Mouse (Mus musculus): ENCODE measurements around the gene Gm28372. TPM values are rescaled to one million over a fixed set of nuclear protein-coding genes. Genes with fewer than 3 reads are reported as not detected.
"Not testable (repeated sequence)": the region's sequence is repeated elsewhere in the genome, so short reads cannot be mapped to it uniquely, and the experiment has no call there.

Gm28372 gene
- 0.24 and 0.25 TPM in 2 replicates for polyA plus RNA-seq (2015; fragmentation: Nextera tagmentation; extraction: Ambion mirVana)

DNA sequence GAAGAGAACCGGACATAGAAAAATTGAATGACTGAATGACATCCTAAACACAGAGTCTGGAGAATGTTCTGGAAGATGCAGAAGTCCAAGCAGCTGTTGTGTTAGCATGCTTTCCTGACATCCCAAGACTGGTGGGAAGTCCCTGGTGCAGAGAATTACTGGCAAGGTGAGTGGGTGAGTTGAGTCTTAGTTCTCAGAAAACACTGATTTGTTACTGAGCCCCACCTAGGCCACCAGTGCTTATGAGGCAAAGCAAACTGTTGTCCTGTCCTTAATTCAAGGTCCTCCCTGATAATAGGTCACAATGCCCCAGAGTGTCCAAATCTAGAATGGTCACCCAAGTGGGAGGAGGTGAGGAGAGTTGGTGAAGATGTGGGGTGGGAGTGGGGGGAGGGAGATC, at the start of gene Gm28372, which contains the start of gene 1700020A23Rik:
Gm28372 (plus strand) TSS at position 301 of the 400 bp plus-strand sequence.
1700020A23Rik (plus strand) TSS at position 321 of the 400 bp plus-strand sequence.
- ATAC-seq (replicated peaks), result no peak
- no peaks in the 10 kb centered on the region for H3K9me3 ChIP-seq
- 93% methylated on average over 1 of the region's 1 CpGs for WGBS

GRCm38 (mm10) chr2:130357551-130357950, 47.5 kb upstream of the Gm28372 start:
- H3K4me1 ChIP-seq, result peaks cover 32% of the 10 kb centered on the region
- peaks cover 13% of the 10 kb centered on the region for H3K27me3 ChIP-seq
- 87% methylated on average over 5 of the region's 5 CpGs for WGBS
- ATAC-seq (replicated peaks), result no peak
- H3K27ac ChIP-seq (replicated peaks), result no peak overlapping the region
- no peak overlapping the region for H3K4me3 ChIP-seq
- H3K4me2 ChIP-seq (replicated peaks), result no peak overlapping the region
- H3K9ac ChIP-seq (replicated peaks), result no peak overlapping the region
- H3K9me3 ChIP-seq, result no peaks in the 10 kb centered on the region
- H3K36me3 ChIP-seq, result no peaks in the 10 kb centered on the region

More for the DNA sequence above, at the start of gene Gm28372, which contains the start of gene 1700020A23Rik:
- H3K36me3 ChIP-seq, result no peaks in the 10 kb centered on the region
- no peaks in the 10 kb centered on the region; the same call in 1 of the 2 replicates for H3K4me1 ChIP-seq
- H3K9ac ChIP-seq (replicated peaks), result no peak within 1 kb of the TSS
- no peak within 1 kb of the TSS for H3K27ac ChIP-seq (replicated peaks)
- no peaks in the 10 kb centered on the region for H3K27me3 ChIP-seq
- no peak within 1 kb of the TSS for H3K4me2 ChIP-seq (replicated peaks)
- no peak within 1 kb of the TSS for H3K4me3 ChIP-seq

- H3K27ac ChIP-seq (replicated peaks), result no peak overlapping the region
- H3K9ac ChIP-seq (replicated peaks), result no peak overlapping the region
- no peak overlapping the region for H3K4me3 ChIP-seq
- 6% methylated on average over 5 of the region's 5 CpGs for WGBS
- H3K27me3 ChIP-seq, result peaks cover 18% of the 10 kb centered on the region
- no peaks in the 10 kb centered on the region for H3K36me3 ChIP-seq
- no peaks in the 10 kb centered on the region for H3K9me3 ChIP-seq
- no peak overlapping the region for H3K4me2 ChIP-seq (replicated peaks)
- peak; percentile 80 for ATAC-seq (replicated peaks)
- H3K4me1 ChIP-seq, result peaks cover 22% of the 10 kb centered on the region
Measured at GRCm38 (mm10) chr2:130358852-130359251, 46.2 kb upstream of the Gm28372 start.

GRCm38 (mm10) chr2:130362511-130363026, 42.5 kb upstream of the Gm28372 start:
- Histone ChIP-seq H3K9me3 (no peaks in the 10 kb centered on the region), H3K9ac (replicated peaks) (no peak overlapping the region), H3K27me3 (peaks cover 18% of the 10 kb centered on the region), H3K4me3 (no peak overlapping the region), H3K4me1 (peaks cover 20% of the 10 kb centered on the region), H3K36me3 (no peaks in the 10 kb centered on the region), H3K27ac (replicated peaks) (no peak overlapping the region), H3K4me2 (replicated peaks) (no peak overlapping the region)
- peak; percentile 66; the same call in 1 of the 2 replicates for ATAC-seq (replicated peaks)
- 4% methylated on average over 14 of the region's 14 CpGs for WGBS

DNA sequence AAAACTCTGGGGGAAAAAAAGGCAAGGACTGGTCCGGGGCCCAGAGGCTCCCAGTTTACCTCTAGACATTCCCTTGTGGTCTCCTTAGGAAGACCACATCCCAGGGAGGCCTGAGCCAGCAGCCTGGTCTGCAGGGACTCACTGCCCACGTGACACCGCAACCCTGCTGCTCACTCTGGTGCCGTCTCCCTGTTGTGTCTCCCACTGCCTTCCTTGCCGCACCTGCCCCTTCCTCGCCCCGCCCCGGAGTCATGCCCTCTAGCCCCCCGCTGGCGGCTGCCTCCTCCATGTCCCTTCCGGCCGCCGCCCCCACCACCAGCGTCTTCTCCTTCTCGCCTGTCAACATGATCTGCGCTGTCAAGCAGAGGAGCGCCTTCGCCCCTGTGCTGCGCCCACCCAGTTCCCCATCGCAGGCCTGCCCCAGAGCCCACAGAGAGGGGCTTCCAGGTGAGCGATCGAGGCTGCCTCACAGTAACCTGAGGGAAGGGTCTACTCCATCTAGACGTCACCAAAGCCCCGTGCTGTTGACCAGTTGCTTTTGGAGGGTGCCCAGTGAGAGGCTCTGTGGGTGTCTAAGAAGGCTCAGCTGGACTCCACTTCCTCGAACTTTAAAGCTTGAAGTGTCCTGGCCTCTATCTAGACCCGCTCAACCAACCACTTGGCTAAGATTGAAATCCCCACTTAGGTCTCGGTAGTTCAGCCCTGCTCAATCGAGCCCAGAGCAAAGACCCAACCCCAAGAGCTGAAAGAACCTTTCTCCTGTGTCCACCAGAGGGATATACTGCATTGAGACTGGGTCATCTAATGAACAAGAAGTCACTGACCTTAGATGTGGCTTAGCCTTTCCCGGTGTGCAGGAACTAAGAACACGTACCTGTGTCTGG, 39.6 kb upstream of the Gm28372 start:
- no peaks in the 10 kb centered on the region for H3K36me3 ChIP-seq
- no peak overlapping the region for H3K9ac ChIP-seq (replicated peaks)
- peaks cover 9% of the 10 kb centered on the region; the same call in 1 of the 2 replicates for H3K4me1 ChIP-seq
- peak overlapping the region; percentile 34 for H3K4me2 ChIP-seq (replicated peaks)
- H3K9me3 ChIP-seq, result no peaks in the 10 kb centered on the region
- peak overlapping the region; percentile 11 for H3K4me3 ChIP-seq
- 11% methylated on average over 30 of the region's 30 CpGs for WGBS
- no peak overlapping the region for H3K27ac ChIP-seq (replicated peaks)
- H3K27me3 ChIP-seq, result peaks cover 18% of the 10 kb centered on the region
- ATAC-seq (replicated peaks), result no peak

DNA sequence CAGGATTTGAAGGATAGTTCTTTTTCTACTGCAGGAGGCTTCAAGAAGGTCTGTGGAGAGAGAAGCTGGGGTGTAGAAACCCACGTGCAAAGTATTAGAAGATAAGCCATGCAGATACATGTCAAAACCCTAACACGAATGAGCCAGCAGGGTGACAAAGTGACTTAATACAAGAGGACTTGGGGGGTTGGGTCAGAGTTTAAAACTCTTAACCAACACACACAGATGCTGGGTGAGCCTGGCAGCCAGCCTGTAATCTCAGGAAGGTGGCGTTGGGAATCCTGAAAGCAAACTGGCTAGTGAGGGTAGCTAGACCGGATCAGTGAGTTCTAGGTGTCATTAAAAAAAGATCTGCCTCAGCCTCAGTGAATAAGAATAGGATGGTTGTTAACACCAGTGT, 37.7 kb upstream of the Gm28372 start:
- H3K9ac ChIP-seq (replicated peaks), result no peak overlapping the region
- H3K27me3 ChIP-seq, result peaks cover 7% of the 10 kb centered on the region
- no peak overlapping the region for H3K27ac ChIP-seq (replicated peaks)
- no peaks in the 10 kb centered on the region for H3K9me3 ChIP-seq
- peaks cover 5% of the 10 kb centered on the region; the same call in 1 of the 2 replicates for H3K4me1 ChIP-seq
- 76% methylated on average over 4 of the region's 4 CpGs for WGBS
- no peaks in the 10 kb centered on the region for H3K36me3 ChIP-seq
- no peak for ATAC-seq (replicated peaks)
- H3K4me2 ChIP-seq (replicated peaks), result no peak overlapping the region
- no peak overlapping the region for H3K4me3 ChIP-seq

DNA sequence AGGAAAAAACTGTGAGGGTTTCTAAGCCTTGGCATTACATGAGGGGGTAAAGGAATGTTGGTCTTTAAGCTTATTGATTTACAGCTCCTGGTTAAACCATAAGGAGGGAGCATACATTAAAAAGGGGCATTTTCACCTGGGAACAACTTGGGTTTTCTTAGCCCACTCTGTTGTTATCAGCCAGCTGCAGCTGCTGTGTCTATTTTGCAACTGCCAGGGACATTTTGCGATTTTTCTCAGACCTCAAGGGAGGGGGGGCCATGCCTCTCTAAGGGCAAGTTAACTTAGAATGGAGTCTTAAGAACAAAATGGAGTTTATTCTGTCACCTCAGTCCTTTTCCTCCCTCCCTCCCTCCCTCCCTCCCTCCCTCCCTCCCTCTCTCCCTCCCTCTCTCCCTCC, 32.0 kb upstream of the Gm28372 start:
- 56% methylated on average over 1 of the region's 1 CpGs for whole genome bisulfite sequencing
- not testable (repeated sequence) for H3K36me3 ChIP-seq; H3K27me3 ChIP-seq; ATAC-seq (replicated peaks); H3K4me2 ChIP-seq (replicated peaks); H3K9me3 ChIP-seq; H3K27ac ChIP-seq (replicated peaks); H3K9ac ChIP-seq (replicated peaks); H3K4me3 ChIP-seq; H3K4me1 ChIP-seq

DNA sequence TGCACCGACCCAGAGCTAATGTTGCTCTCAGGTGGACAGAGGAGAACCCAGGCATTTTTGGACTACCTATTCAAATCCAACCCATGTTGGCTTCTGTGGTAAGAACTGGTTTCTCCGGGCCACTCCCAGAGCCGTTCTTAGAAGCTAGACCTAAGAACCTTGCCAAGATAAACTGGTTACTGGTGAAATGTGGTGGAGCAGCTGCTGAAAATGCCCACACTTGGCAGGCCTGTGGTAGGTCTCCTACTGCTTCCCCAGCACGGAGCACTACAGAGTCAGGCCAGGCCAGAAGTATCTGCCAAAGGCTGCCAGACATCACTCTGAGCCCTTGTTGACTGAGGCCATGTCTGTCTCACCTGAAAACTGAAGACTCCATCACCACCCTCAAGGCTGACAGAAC, 30.1 kb upstream of the Gm28372 start:
- no peaks in the 10 kb centered on the region for H3K4me1 ChIP-seq
- no peak overlapping the region for H3K27ac ChIP-seq (replicated peaks)
- no peak for ATAC-seq (replicated peaks)
- no peaks in the 10 kb centered on the region for H3K9me3 ChIP-seq
- no peak overlapping the region for H3K9ac ChIP-seq (replicated peaks)
- no peak overlapping the region for H3K4me3 ChIP-seq
- H3K27me3 ChIP-seq, result no peaks in the 10 kb centered on the region
- no peak overlapping the region for H3K4me2 ChIP-seq (replicated peaks)
- 82% methylated on average over 4 of the region's 4 CpGs for WGBS
- no peaks in the 10 kb centered on the region for H3K36me3 ChIP-seq

DNA sequence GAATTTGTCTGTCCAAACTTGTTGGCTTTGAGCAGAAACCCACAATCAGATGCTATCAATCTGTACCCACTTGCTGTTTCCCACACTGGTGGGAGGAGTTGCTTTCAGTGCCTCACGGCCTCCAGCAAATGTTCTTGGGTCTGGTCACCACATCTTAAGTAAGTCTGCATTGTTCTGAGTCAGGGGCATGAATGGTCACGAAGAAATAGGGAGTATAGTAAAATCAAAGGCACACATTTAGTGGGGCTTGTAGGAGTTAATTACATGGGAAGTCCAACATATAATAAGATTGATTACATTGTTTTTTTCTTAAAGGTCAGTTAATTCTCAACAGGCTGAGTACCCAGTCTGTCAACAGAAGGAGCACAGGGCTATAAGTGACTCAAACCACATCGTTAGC, 21.8 kb upstream of the Gm28372 start:
- Histone ChIP-seq H3K9me3 (no peaks in the 10 kb centered on the region), H3K27me3 (no peaks in the 10 kb centered on the region), H3K4me1 (no peaks in the 10 kb centered on the region), H3K4me2 (replicated peaks) (no peak overlapping the region), H3K36me3 (no peaks in the 10 kb centered on the region), H3K9ac (replicated peaks) (no peak overlapping the region), H3K4me3 (no peak overlapping the region), H3K27ac (replicated peaks) (no peak overlapping the region)
- ATAC-seq (replicated peaks), result no peak
- 30% methylated on average over 3 of the region's 3 CpGs for WGBS

- H3K4me1 ChIP-seq, result no peaks in the 10 kb centered on the region
- H3K4me2 ChIP-seq (replicated peaks), result no peak overlapping the region
- no peak overlapping the region for H3K9ac ChIP-seq (replicated peaks)
- no peaks in the 10 kb centered on the region for H3K9me3 ChIP-seq
- no peaks in the 10 kb centered on the region for H3K36me3 ChIP-seq
- H3K27me3 ChIP-seq, result no peaks in the 10 kb centered on the region
- 63% methylated on average over 6 of the region's 6 CpGs for WGBS
- no peak overlapping the region for H3K4me3 ChIP-seq
- no peak for ATAC-seq (replicated peaks)
- H3K27ac ChIP-seq (replicated peaks), result no peak overlapping the region
Measured at GRCm38 (mm10) chr2:130383895-130384294, 21.1 kb upstream of the Gm28372 start.

DNA sequence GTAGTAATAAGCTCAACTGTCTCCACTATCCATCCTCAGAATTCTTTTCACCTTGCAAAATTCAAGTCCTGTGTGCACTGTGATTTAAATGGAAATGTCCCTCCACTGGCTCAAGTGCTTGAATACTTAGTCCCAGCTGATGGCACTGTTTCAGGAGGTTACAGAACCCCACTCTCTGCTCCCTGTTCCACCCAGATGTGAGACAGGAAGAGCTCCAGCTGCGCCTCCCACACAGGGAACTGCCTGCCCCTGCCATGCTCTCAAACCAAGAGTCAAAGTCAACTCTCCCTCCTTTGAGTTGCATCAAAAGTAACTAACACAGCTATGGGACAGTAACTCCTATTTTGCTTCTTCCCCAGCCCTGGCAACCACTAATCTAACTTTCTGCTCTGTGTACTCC, 18.8 kb upstream of the Gm28372 start:
- no peak overlapping the region for H3K9ac ChIP-seq (replicated peaks)
- no peaks in the 10 kb centered on the region for H3K27me3 ChIP-seq
- no peak overlapping the region for H3K4me2 ChIP-seq (replicated peaks)
- no peak for ATAC-seq (replicated peaks)
- WGBS, result 66% methylated on average over 1 of the region's 1 CpGs
- H3K27ac ChIP-seq (replicated peaks), result no peak overlapping the region
- no peaks in the 10 kb centered on the region for H3K36me3 ChIP-seq
- H3K4me3 ChIP-seq, result no peak overlapping the region
- H3K9me3 ChIP-seq, result no peaks in the 10 kb centered on the region
- H3K4me1 ChIP-seq, result no peaks in the 10 kb centered on the region

DNA sequence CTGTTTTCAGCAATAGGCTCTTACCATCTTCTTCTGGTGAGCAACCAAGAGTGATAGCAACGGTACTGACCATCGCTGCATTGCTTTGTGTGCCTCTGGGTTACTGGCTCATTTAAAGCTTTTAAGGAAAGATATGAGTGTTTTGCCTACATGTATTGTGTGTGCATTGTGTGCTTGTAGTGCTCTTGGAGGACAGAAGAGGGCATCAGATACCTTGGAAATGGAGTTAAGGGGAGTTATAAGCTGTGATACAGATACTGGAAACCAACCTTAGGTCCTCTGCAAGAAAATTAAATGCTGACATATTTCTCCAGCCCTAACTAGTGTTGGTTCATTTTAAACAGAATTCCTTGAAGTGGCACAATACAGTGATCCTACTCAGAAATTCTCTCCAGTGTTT, 16.2 kb upstream of the Gm28372 start:
- no peaks in the 10 kb centered on the region for H3K27me3 ChIP-seq
- H3K4me3 ChIP-seq, result no peak overlapping the region
- H3K36me3 ChIP-seq, result no peaks in the 10 kb centered on the region
- no peaks in the 10 kb centered on the region for H3K4me1 ChIP-seq
- WGBS, result 84% methylated on average over 2 of the region's 2 CpGs
- ATAC-seq (replicated peaks), result no peak
- no peak overlapping the region for H3K4me2 ChIP-seq (replicated peaks)
- H3K9ac ChIP-seq (replicated peaks), result no peak overlapping the region
- no peak overlapping the region for H3K27ac ChIP-seq (replicated peaks)
- no peaks in the 10 kb centered on the region for H3K9me3 ChIP-seq

Data from forebrain, embryonic 15.5 days (tissue).